Mouse (Mus musculus) lung, embryonic 16.5 days (tissue): ENCODE measurements around the gene Hapln1. TPM values are rescaled to one million over a fixed set of nuclear protein-coding genes. Genes with fewer than 3 reads are reported as not detected.

Source experiments
- ATAC-seq: fragments of 200-750 bp; cut with Nextera tagmentation; 2 replicates; pipeline ENCODE4 v1.8.0; 2017; ENCODE audit warnings: low read depth, mild to moderate bottlenecking, moderate library complexity
- H3K27ac ChIP-seq: fragments of 300-500 bp; sonication (generic); 2 replicates; pipeline ENCODE4 v1.5.1; 2014; ENCODE audit warnings: mild to moderate bottlenecking, control low read depth, low read length
- H3K27me3 ChIP-seq: fragments of 300-500 bp; sonication (generic); 2 replicates; pipeline ENCODE4 v1.6.1; 2014; ENCODE audit warnings: low read depth, low read length, mixed read lengths; ENCODE audit not compliant: control insufficient read depth, insufficient read depth
- H3K36me3 ChIP-seq: fragments of 300-500 bp; sonication (generic); 2 replicates; pipeline ENCODE4 v1.6.1; 2014; ENCODE audit warnings: low read length; ENCODE audit not compliant: control insufficient read depth, insufficient read depth
- H3K4me1 ChIP-seq: fragments of 300-500 bp; sonication (generic); replicated peaks from 2 replicates; pipeline ENCODE4 v1.6.1; 2014; ENCODE audit warnings: low read length, mixed read lengths; ENCODE audit not compliant: control insufficient read depth, insufficient read depth
- H3K4me2 ChIP-seq: fragments of 300-500 bp; sonication (generic); 2 replicates; pipeline ENCODE4 v1.6.1; 2014; ENCODE audit warnings: low read depth, low read length, control low read depth
- H3K4me3 ChIP-seq: fragments of 300-500 bp; sonication (generic); 2 replicates; pipeline ENCODE4 v1.5.1; 2014; ENCODE audit warnings: mild to moderate bottlenecking, low read length, control low read depth
- H3K9ac ChIP-seq: fragments of 300-500 bp; sonication (generic); 2 replicates; pipeline ENCODE4 v1.6.1; 2014; ENCODE audit warnings: low read length, control low read depth
- H3K9me3 ChIP-seq: fragments of 300-500 bp; sonication (generic); 2 replicates; pipeline ENCODE4 v1.6.1; 2016; ENCODE audit warnings: low read length; ENCODE audit not compliant: control insufficient read depth
- WGBS: fragments of 180-500 bp; shearing (Covaris S2); extraction: QIAGEN DNeasy Blood & Tissue Kit; methylation state at CpG from one replicate; pipeline ENCODE4 v1.1.7; 2014; 5-methylcytosine and 5-hydroxymethylcytosine counted together
- polyA plus RNA-seq: library from polyadenylated mRNA; unstranded; fragments of >200 nt; fragmentation: Nextera tagmentation; extraction: Ambion mirVana; gene quantifications from 2 replicates; pipeline ENCODE4 v1.2.1, GENCODE M21; 2015

Gene Hapln1
- polyA plus RNA-seq = 18.9 and 21.6 TPM in 2 replicates

- Histone ChIP-seq H3K36me3 (no peaks in the 10 kb centered on the region), H3K27me3 (no peaks in the 10 kb centered on the region), H3K4me2 (peak within 1 kb of the TSS; percentile 59), H3K4me3 (peak within 1 kb of the TSS; percentile 44), H3K4me1 (no peaks in the 10 kb centered on the region), H3K9ac (peak within 1 kb of the TSS; percentile 52), H3K9me3 (no peaks in the 10 kb centered on the region), H3K27ac (peak within 1 kb of the TSS; percentile 61)
- under 1% methylated on average over 29 of the region's 29 CpGs for WGBS
- peak; percentile 87 for ATAC-seq
Measured at GRCm38 (mm10) chr13:89539205-89539886, at the start of gene Hapln1. Hapln1 (plus strand) TSS chr13:89539796.

- Histone ChIP-seq H3K9ac (no peak overlapping the region), H3K27ac (no peak overlapping the region), H3K27me3 (no peaks in the 10 kb centered on the region), H3K9me3 (no peaks in the 10 kb centered on the region), H3K4me3 (no peak overlapping the region), H3K4me1 (no peaks in the 10 kb centered on the region), H3K4me2 (no peak overlapping the region), H3K36me3 (no peaks in the 10 kb centered on the region)
- ATAC-seq = no peak; the same call in 1 of the 2 replicates
Measured at GRCm38 (mm10) chr13:89493169-89493568, 46.4 kb upstream of the Hapln1 start.

- Histone ChIP-seq H3K9ac (no peak overlapping the region), H3K27ac (no peak overlapping the region), H3K4me1 (no peaks in the 10 kb centered on the region), H3K4me2 (no peak overlapping the region), H3K36me3 (no peaks in the 10 kb centered on the region), H3K27me3 (no peaks in the 10 kb centered on the region), H3K9me3 (no peaks in the 10 kb centered on the region), H3K4me3 (no peak overlapping the region)
- WGBS = 47% methylated on average over 6 of the region's 6 CpGs
- no peak for ATAC-seq
Measured at GRCm38 (mm10) chr13:89493678-89494077, 45.9 kb upstream of the Hapln1 start.

- WGBS = 58% methylated on average over 2 of the region's 2 CpGs
- H3K27ac ChIP-seq = no peak overlapping the region
- H3K36me3 ChIP-seq = no peaks in the 10 kb centered on the region
Measured at GRCm38 (mm10) chr13:89496569-89496968, 43.0 kb upstream of the Hapln1 start.

GRCm38 (mm10) chr13:89499419-89499818, 40.2 kb upstream of the Hapln1 start:
- H3K36me3 ChIP-seq = no peaks in the 10 kb centered on the region
- 32% methylated on average over 1 of the region's 1 CpGs for WGBS
- H3K27ac ChIP-seq = no peak overlapping the region
- no peak overlapping the region for H3K4me2 ChIP-seq
- H3K27me3 ChIP-seq = no peaks in the 10 kb centered on the region
- H3K4me1 ChIP-seq = no peaks in the 10 kb centered on the region
- ATAC-seq = no peak
- no peaks in the 10 kb centered on the region for H3K9me3 ChIP-seq
- H3K4me3 ChIP-seq = no peak overlapping the region
- no peak overlapping the region for H3K9ac ChIP-seq

More at GRCm38 (mm10) chr13:89496569-89496968, 43.0 kb upstream of the Hapln1 start:
- no peak overlapping the region for H3K4me2 ChIP-seq
- no peaks in the 10 kb centered on the region for H3K4me1 ChIP-seq
- H3K27me3 ChIP-seq = no peaks in the 10 kb centered on the region
- no peak for ATAC-seq
- H3K9me3 ChIP-seq = no peaks in the 10 kb centered on the region
- H3K4me3 ChIP-seq = no peak overlapping the region
- H3K9ac ChIP-seq = no peak overlapping the region

GRCm38 (mm10) chr13:89521507-89521908, 18.1 kb upstream of the Hapln1 start:
- Histone ChIP-seq H3K4me3 (no peak overlapping the region), H3K27me3 (no peaks in the 10 kb centered on the region), H3K9ac (no peak overlapping the region), H3K4me1 (no peaks in the 10 kb centered on the region), H3K36me3 (no peaks in the 10 kb centered on the region), H3K27ac (no peak overlapping the region), H3K4me2 (no peak overlapping the region), H3K9me3 (no peaks in the 10 kb centered on the region)
- no peak for ATAC-seq

GRCm38 (mm10) chr13:89528716-89529115, 10.9 kb upstream of the Hapln1 start:
- H3K36me3 ChIP-seq = no peaks in the 10 kb centered on the region
- no peak for ATAC-seq
- H3K27ac ChIP-seq = no peak overlapping the region
- no peaks in the 10 kb centered on the region for H3K27me3 ChIP-seq
- no peak overlapping the region for H3K4me2 ChIP-seq
- H3K9ac ChIP-seq = no peak overlapping the region
- no peaks in the 10 kb centered on the region for H3K4me1 ChIP-seq
- WGBS = 50% methylated on average over 1 of the region's 1 CpGs
- H3K9me3 ChIP-seq = no peaks in the 10 kb centered on the region
- no peak overlapping the region for H3K4me3 ChIP-seq

- H3K4me2 ChIP-seq = no peak overlapping the region
- no peak overlapping the region for H3K27ac ChIP-seq
- no peaks in the 10 kb centered on the region for H3K4me1 ChIP-seq
- H3K27me3 ChIP-seq = no peaks in the 10 kb centered on the region
- H3K4me3 ChIP-seq = no peak overlapping the region
- no peak overlapping the region for H3K9ac ChIP-seq
- ATAC-seq = no peak
- WGBS = 75% methylated on average over 2 of the region's 2 CpGs
- no peaks in the 10 kb centered on the region for H3K9me3 ChIP-seq
- no peaks in the 10 kb centered on the region for H3K36me3 ChIP-seq
Measured at GRCm38 (mm10) chr13:89530386-89530785, 9.2 kb upstream of the Hapln1 start.

- ATAC-seq = no peak
- WGBS = 17% methylated on average over 11 of the region's 11 CpGs
- H3K4me1 ChIP-seq = no peaks in the 10 kb centered on the region
- H3K4me3 ChIP-seq = peak overlapping the region; percentile 44
- no peaks in the 10 kb centered on the region for H3K36me3 ChIP-seq
- H3K4me2 ChIP-seq = peak overlapping the region; percentile 59
- peak overlapping the region; percentile 61 for H3K27ac ChIP-seq
- H3K9me3 ChIP-seq = no peaks in the 10 kb centered on the region
- peak overlapping the region; percentile 52; the same call in 1 of the 2 replicates for H3K9ac ChIP-seq
- no peaks in the 10 kb centered on the region for H3K27me3 ChIP-seq
Measured at GRCm38 (mm10) chr13:89539887-89540264, 280 bp downstream of the Hapln1 start.
